Mouse (Mus musculus) liver, embryonic 14.5 days (tissue): ENCODE data around the gene Dpp6. TPM values are rescaled to one million over a fixed set of nuclear protein-coding genes. Genes with fewer than 3 reads are reported as not detected.

ENCODE experiments used
- ATAC-seq: fragments of 200-750 bp; cut with Nextera tagmentation; 2 replicates; pipeline ENCODE4 v1.8.0; 2017; ENCODE audit warnings: moderate number of reproducible peaks, mild to moderate bottlenecking, moderate library complexity; ENCODE audit not compliant: insufficient read depth
- DNase-seq, 3 experiments: peaks; one replicate each; pipeline ENCODE4 v3.0.0-alpha.2; 2012 to 2013; ENCODE audit warnings: low read depth in 3 of 3, low spot score in 3 of 3
- H3K27ac ChIP-seq: fragments of 300-500 bp; sonication (generic); 2 replicates; pipeline ENCODE4 v1.5.1; 2014; ENCODE audit warnings: moderate library complexity, mild to moderate bottlenecking, control low read depth, inconsistent platforms
- H3K27me3 ChIP-seq: fragments of 300-500 bp; sonication (generic); 2 replicates; pipeline ENCODE4 v1.6.1; 2014; ENCODE audit warnings: mild to moderate bottlenecking, low read length, moderate library complexity; ENCODE audit not compliant: control insufficient read depth, insufficient read depth
- H3K36me3 ChIP-seq: fragments of 300-500 bp; sonication (generic); replicated peaks from 2 replicates; pipeline ENCODE4 v1.6.1; 2014; ENCODE audit warnings: low read depth; ENCODE audit not compliant: control insufficient read depth, insufficient read depth
- H3K4me1 ChIP-seq, 2 experiments: fragments of 200-500 bp in 1 of 2; fragments of 300-500 bp in 1 of 2; sonication (generic) in 1 of 2; replicated peaks; 2 replicates each; pipeline ENCODE4 v1.6.1; 2012 to 2014; ENCODE audit warnings: antibody characterized with exemption in 1 of 2, inconsistent platforms in 1 of 2, low read length in 1 of 2; ENCODE audit not compliant: control insufficient read depth in 2 of 2, insufficient read depth in 2 of 2
- H3K4me2 ChIP-seq: fragments of 300-500 bp; sonication (generic); 2 replicates; pipeline ENCODE4 v1.6.1; 2014; ENCODE audit warnings: low read depth, mild to moderate bottlenecking, control low read depth, moderate library complexity
- H3K4me3 ChIP-seq, 2 experiments: fragments of 200-500 bp in 1 of 2; fragments of 300-500 bp in 1 of 2; sonication (generic) in 1 of 2; 2 replicates each; pipeline ENCODE4 v1.5.1; 2012 to 2014; ENCODE audit warnings: low read depth in 2 of 2, low read length in 2 of 2, mild to moderate bottlenecking in 2 of 2, control low read depth in 1 of 2, inconsistent platforms in 1 of 2, moderate library complexity in 1 of 2; ENCODE audit not compliant: insufficient read depth in 1 of 2
- H3K9ac ChIP-seq: fragments of 300-500 bp; sonication (generic); replicated peaks from 2 replicates; pipeline ENCODE4 v1.6.1; 2014; ENCODE audit warnings: mild to moderate bottlenecking, control low read depth, moderate library complexity
- H3K9me3 ChIP-seq: fragments of 300-500 bp; sonication (generic); 2 replicates; pipeline ENCODE4 v1.6.1; 2016; ENCODE audit warnings: low read length, mixed read lengths; ENCODE audit not compliant: control insufficient read depth
- CTCF ChIP-seq: IDR thresholded peaks from 2 replicates; pipeline ENCODE4 v1.5.1; 2016; ENCODE audit warnings: antibody characterized with exemption, low read depth, control low read depth
- EP300 ChIP-seq: IDR thresholded peaks from 2 replicates; pipeline ENCODE4 v1.6.1; 2016; ENCODE audit warnings: antibody characterized with exemption, low read depth
- WGBS: fragments of 180-500 bp; shearing (Covaris S2); extraction: QIAGEN DNeasy Blood & Tissue Kit; methylation state at CpG from one replicate; pipeline ENCODE4 v1.1.7; 2014; ENCODE audit not compliant: insufficient replicate concordance; 5-methylcytosine and 5-hydroxymethylcytosine counted together
- polyA plus RNA-seq, 2 experiments: library from polyadenylated mRNA; depleted of rRNA in 1 of 2; stranded (reverse) in 1 of 2; unstranded in 1 of 2; fragments of >200 nt; fragmentation: Nextera tagmentation in 1 of 2; extraction: Ambion mirVana in 1 of 2; gene quantifications; 2 replicates each; pipeline versions ENCODE4 v1.2.1 to v1.2.3; 2012 to 2014

Gene Dpp6
- polyA plus RNA-seq, 2 experiments: 0.30 to 0.48 TPM

GRCm38 (mm10) chr5:27035891-27036290 is 218.9 kb downstream of the Dpp6 start:
- 9% methylated on average over 2 of the region's 2 CpGs for WGBS
- no peak overlapping the region for H3K4me2 ChIP-seq
- H3K4me1 ChIP-seq: no peaks in the 10 kb centered on the region
- TF ChIP-seq CTCF (no peak), EP300 (no peak)
- no peak overlapping the region for H3K4me3 ChIP-seq
- no peak for DNase-seq
- ATAC-seq: no peak
- H3K9me3 ChIP-seq: no peaks in the 10 kb centered on the region
- no peak overlapping the region for H3K27ac ChIP-seq
- H3K9ac ChIP-seq: no peak overlapping the region
- no peaks in the 10 kb centered on the region for H3K36me3 ChIP-seq
- no peaks in the 10 kb centered on the region for H3K27me3 ChIP-seq

- H3K36me3 ChIP-seq: no peaks in the 10 kb centered on the region
- ATAC-seq: no peak
- no peaks in the 10 kb centered on the region for H3K9me3 ChIP-seq
- DNase-seq: no peak
- no peaks in the 10 kb centered on the region for H3K27me3 ChIP-seq
- no peak for TF ChIP-seq CTCF
- no peak for TF ChIP-seq EP300
- H3K27ac ChIP-seq: no peak overlapping the region
- no peaks in the 10 kb centered on the region for H3K4me1 ChIP-seq
- no peak overlapping the region for H3K9ac ChIP-seq
- 34% methylated on average over 5 of the region's 5 CpGs for WGBS
- no peak overlapping the region for H3K4me2 ChIP-seq
- no peak overlapping the region for H3K4me3 ChIP-seq
Measured at GRCm38 (mm10) chr5:27037796-27038195, 220.8 kb downstream of the Dpp6 start.

- Histone ChIP-seq H3K4me3 (no peak overlapping the region), H3K27ac (no peak overlapping the region), H3K4me1 (no peaks in the 10 kb centered on the region), H3K27me3 (peaks cover 7% of the 10 kb centered on the region), H3K36me3 (no peaks in the 10 kb centered on the region), H3K9ac (no peak overlapping the region), H3K9me3 (no peaks in the 10 kb centered on the region), H3K4me2 (no peak overlapping the region)
- no peak for ATAC-seq
- WGBS: 39% methylated on average over 7 of the region's 7 CpGs
- no peak for DNase-seq
- TF ChIP-seq EP300 (no peak), CTCF (no peak; the same call in 1 of the 2 replicates)
Measured at GRCm38 (mm10) chr5:27048167-27048566, 231.2 kb downstream of the Dpp6 start.

GRCm38 (mm10) chr5:27048926-27049325 is 231.9 kb downstream of the Dpp6 start:
- TF ChIP-seq EP300: no peak
- TF ChIP-seq CTCF: no peak
- H3K4me3 ChIP-seq: no peak overlapping the region
- WGBS: 9% methylated on average over 9 of the region's 9 CpGs
- H3K9me3 ChIP-seq: no peaks in the 10 kb centered on the region
- ATAC-seq (no peak), DNase-seq (no peak)
- H3K36me3 ChIP-seq: no peaks in the 10 kb centered on the region
- H3K4me2 ChIP-seq: no peak overlapping the region
- no peak overlapping the region for H3K9ac ChIP-seq
- peaks cover 7% of the 10 kb centered on the region for H3K27me3 ChIP-seq
- H3K4me1 ChIP-seq: no peaks in the 10 kb centered on the region
- no peak overlapping the region for H3K27ac ChIP-seq

GRCm38 (mm10) chr5:27049341-27050091 is 232.5 kb downstream of the Dpp6 start:
- WGBS: 3% methylated on average over 52 of the region's 55 CpGs
- TF ChIP-seq EP300 (no peak), CTCF (no peak)
- no peak overlapping the region for H3K4me3 ChIP-seq
- H3K9ac ChIP-seq: no peak overlapping the region
- no peak overlapping the region for H3K27ac ChIP-seq
- H3K4me1 ChIP-seq: no peaks in the 10 kb centered on the region
- DNase-seq (no peak), ATAC-seq (no peak)
- peaks cover 7% of the 10 kb centered on the region for H3K27me3 ChIP-seq
- H3K4me2 ChIP-seq: no peak overlapping the region
- H3K9me3 ChIP-seq: no peaks in the 10 kb centered on the region
- no peaks in the 10 kb centered on the region for H3K36me3 ChIP-seq
